Mouse (Mus musculus) embryo, embryonic 10.5 days (tissue): ENCODE data around the gene Gm11172.
"Not testable (repeated sequence)": the region's sequence is repeated elsewhere in the genome, so short reads cannot be mapped to it uniquely, and the experiment has no call there.

ENCODE experiments used
- DNase-seq: peaks from one replicate; pipeline ENCODE4 v3.0.0-alpha.2; 2015; ENCODE audit warnings: low spot score

Gm11172 gene

GRCm38 (mm10) chr16:10834542-10834910 lies 21.8 kb downstream of the Gm11172 start:
- DNase-seq = no peak

GRCm38 (mm10) chr16:10834911-10835587 lies 22.3 kb downstream of the Gm11172 start, which contains the start of gene Rmi2:
Gene Rmi2, plus strand, starts transcription at chr16:10835059.
- peak; percentile 93 for DNase-seq

- no peak for DNase-seq
Observed at GRCm38 (mm10) chr16:10836388-10836787, 23.7 kb downstream of the Gm11172 start.

- DNase-seq = no peak
Observed at GRCm38 (mm10) chr16:10837250-10837649, 24.5 kb downstream of the Gm11172 start.

GRCm38 (mm10) chr16:10837903-10838302 lies 25.2 kb downstream of the Gm11172 start:
- DNase-seq = no peak

- DNase-seq = peak; percentile 31
Observed at GRCm38 (mm10) chr16:10838487-10839245, 26.0 kb downstream of the Gm11172 start.

GRCm38 (mm10) chr16:10840018-10840417 lies 27.3 kb downstream of the Gm11172 start:
- no peak for DNase-seq

- no peak for DNase-seq
Observed at GRCm38 (mm10) chr16:10842282-10842855, 29.7 kb downstream of the Gm11172 start.

GRCm38 (mm10) chr16:10843486-10844318 lies 31.0 kb downstream of the Gm11172 start:
- peak; percentile 51 for DNase-seq

GRCm38 (mm10) chr16:10844319-10844670 lies 31.6 kb downstream of the Gm11172 start:
- DNase-seq = no peak

GRCm38 (mm10) chr16:10845952-10846351 lies 33.2 kb downstream of the Gm11172 start:
- DNase-seq = no peak

- peak; percentile 58 for DNase-seq
Observed at GRCm38 (mm10) chr16:10846503-10846902, 33.8 kb downstream of the Gm11172 start.

GRCm38 (mm10) chr16:10849965-10850861 lies 37.5 kb downstream of the Gm11172 start:
- peak; percentile 26 for DNase-seq

- no peak for DNase-seq
Observed at GRCm38 (mm10) chr16:10850905-10851304, 38.2 kb downstream of the Gm11172 start.

GRCm38 (mm10) chr16:10852216-10852615 lies 39.5 kb downstream of the Gm11172 start:
- DNase-seq = not testable (repeated sequence)

GRCm38 (mm10) chr16:10859726-10860245 lies 47.1 kb downstream of the Gm11172 start:
- no peak for DNase-seq

GRCm38 (mm10) chr16:10861408-10861807 lies 48.7 kb downstream of the Gm11172 start:
- no peak for DNase-seq
